Mouse (Mus musculus) kidney, postnatal 36 days (tissue): ENCODE measurements around the gene Prmt3.
A peak's percentile ranks its signal among the peaks of the same experiment; 100 is the strongest.

ENCODE experiments used
- DNase-seq, 2 experiments: peaks; one replicate each; pipeline ENCODE4 v3.0.0; 2021 to 2022; ENCODE audit warnings: mixed read lengths in 2 of 2

Gene Prmt3

DNA sequence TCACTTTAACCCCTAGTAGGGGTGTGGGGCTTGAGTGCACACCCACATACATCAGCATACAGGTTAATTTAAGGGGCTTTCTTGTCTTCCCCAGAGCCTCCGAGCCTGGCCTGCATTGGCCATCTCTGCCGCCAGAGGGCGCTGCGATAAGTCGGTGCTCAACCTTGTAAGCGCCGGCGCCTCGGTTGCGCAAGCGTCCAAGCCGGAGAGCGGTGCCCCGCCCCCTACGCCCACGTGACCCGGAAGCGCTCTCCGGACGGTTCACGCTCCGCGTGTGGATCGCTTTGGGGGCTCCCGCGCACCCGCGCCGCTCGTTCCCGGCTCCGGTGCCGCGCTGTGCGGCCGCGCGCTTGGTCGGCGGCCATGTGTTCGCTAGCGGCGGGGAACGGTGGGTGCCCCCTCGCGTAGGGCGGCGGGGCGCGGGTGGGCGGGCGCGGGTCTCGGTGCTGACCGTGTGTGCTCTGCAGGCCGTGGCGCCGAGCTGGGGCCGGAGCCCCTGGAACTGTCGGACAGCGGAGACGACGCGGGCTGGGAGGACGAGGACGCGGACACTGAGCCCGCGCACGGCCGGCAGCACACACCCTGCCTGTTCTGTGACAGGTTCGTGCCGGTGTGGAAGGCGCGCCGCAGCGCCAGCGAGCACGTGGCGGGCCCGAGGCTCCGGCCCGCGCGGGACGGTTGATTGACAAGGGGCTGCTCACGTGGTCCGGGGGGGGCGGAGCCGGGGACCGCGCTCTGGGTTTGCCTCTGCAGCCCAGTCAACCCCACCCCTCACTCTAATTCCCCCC lies at the start of gene Prmt3:
Gene Prmt3 (plus strand): TSS at position 233 of the 788 bp plus-strand sequence.
- peak; percentile 97 to 99 for DNase-seq

DNA sequence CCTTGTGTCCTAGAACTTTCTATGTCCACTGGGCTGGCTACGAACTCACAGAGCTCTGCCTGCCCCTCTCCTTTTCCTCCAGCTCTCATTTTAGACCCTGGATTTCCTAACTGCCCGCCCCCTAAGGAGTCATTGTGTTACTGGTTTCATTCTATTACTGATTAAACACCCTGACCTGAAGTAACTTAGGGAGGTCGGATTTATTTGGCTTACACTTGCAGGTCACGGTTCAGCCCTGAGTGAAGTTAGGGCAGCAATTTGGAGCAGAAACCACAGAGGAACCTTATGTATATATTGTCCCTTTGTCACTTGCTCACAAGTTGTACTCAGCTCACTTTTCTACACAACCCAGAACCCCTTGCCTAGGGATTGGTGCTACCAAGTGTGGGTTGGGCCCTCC lies 43.8 kb upstream of the Prmt3 start:
- DNase-seq = peak; percentile 16 to 29

DNA sequence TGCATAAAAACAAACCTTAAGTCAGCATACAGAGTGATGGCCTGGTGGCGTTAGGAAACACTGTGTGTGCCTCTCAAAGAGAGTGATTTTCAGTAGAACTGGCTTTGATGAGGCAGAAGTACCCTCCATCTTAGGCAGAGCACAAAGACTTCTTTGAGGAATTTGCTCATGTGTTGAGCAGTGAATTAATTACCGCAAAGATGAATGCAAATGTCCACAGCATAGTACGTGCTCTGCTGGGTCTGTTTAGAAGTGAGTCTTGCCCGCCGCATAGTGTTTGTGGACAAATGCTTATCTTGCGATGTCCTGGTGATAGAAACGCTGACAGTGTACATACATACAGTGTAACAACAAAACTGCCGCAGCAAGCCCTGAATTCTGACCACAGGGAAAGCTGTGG lies 38.7 kb upstream of the Prmt3 start:
- DNase-seq = no peak

DNA sequence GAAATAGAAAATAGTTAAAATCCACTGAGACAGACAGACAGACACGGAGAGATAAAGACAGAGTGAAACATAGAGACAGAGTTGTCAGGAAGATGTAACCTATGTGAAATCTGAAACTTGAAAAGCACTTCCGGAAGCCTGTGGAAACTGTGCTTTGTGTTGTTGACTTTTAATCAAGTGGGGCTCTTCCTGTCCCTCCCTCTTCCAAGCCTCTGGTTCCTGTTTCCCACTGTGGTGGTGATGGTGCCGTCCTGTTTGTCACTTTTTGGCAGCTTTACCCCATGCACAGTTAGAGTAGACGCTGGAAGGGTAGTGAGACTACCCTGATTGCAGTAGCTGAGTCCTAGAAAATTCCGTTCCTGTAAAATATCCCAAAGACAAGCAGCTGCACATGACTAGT lies 36.7 kb upstream of the Prmt3 start:
- DNase-seq = no peak

DNA sequence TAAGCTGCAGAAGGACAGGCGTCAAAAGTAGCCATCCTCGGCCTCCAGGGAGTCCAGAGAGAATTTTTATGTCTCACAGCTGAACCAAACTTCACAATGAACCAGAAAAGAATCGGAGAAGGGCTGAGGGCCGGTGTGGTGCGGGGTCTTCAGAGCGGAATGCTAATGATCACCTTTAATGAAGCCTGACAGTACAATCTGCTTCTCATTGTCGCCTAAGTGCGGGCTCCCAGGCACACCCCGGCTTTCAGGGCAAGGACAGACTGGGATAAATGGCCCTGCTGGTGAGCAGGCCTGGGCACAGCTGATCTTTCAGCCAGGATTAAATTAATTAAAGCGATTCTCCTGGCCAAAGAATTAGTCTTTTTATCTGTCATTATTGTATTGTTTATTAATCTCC lies 36.2 kb upstream of the Prmt3 start:
- DNase-seq = no peak

DNA sequence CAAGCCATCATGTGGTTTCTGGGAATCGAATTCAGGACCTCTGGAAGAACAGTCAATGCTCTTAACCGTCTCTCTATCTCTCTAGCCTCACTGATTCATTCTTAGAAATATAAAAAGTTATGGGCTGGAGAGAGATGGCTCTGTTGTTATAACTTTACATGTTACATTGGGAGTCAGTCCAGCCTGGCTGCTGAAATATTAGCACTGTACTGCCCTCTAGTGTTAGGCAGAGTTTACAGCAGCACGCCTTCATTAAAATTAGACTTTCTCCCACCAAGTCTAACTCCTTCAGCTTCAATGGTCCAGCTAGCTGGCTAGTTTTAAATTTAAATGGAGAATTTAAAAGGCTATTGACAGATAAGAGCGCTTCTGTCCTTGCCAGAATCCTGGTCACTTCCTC lies 27.0 kb upstream of the Prmt3 start:
- DNase-seq = peak in 1 of 2 experiments; percentile 53

DNA sequence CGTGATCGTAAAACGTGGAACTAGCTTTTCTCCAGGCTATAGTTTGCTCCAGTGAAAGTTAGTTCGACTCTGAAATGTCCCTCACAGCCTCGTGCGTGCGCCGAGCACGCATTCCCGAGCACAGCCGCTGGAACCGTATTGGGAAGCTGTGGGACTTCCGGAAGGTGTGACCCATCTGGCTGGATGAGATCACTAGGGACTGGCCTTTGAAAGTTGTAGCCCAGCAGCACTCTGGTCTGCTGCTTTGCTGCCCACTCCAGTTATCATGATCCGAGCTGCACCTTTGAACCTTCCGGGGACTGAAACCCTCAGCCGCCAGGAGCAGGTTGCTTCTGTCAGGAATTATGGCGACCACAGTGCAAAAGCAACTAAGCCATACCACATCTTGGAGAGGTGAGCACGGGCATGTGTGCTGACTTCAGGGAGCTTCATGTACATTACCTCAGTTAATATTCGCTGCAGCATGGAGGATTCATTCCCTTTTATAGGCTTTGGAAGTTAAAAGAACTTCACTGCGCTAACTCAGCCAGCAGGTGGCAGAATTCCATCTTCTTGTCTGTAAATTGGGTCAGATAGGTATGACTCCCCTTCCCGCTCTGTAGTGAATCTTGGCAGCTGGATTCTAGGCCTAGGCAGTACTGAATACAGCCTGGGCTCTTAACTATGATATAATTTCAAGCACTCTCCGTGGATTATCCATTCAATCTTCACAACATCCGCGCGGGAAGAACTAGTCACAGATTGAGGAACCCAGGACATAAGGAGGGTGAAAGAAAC lies 25.2 kb upstream of the Prmt3 start:
- peak; percentile 48 to 73 for DNase-seq

DNA sequence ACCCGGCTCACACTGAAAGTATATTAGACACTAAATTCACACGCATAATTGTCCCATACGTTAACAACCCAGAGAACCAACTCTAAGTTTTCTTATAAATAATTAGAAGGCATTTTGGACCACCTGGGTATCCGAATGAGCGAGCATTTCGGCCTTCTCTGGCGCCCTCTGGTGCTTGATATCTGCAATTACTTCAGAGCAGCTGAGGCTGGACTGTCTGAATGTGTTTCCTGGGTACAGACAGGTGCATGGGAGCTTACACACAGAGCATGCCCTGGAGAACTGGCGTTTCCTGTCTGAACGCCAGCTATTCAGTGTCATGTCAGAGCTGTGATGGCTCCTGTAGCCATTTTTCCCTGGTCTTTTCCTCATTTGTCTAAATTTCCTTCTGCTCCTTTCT lies 23.4 kb upstream of the Prmt3 start:
- DNase-seq = peak; percentile 34 to 79

DNA sequence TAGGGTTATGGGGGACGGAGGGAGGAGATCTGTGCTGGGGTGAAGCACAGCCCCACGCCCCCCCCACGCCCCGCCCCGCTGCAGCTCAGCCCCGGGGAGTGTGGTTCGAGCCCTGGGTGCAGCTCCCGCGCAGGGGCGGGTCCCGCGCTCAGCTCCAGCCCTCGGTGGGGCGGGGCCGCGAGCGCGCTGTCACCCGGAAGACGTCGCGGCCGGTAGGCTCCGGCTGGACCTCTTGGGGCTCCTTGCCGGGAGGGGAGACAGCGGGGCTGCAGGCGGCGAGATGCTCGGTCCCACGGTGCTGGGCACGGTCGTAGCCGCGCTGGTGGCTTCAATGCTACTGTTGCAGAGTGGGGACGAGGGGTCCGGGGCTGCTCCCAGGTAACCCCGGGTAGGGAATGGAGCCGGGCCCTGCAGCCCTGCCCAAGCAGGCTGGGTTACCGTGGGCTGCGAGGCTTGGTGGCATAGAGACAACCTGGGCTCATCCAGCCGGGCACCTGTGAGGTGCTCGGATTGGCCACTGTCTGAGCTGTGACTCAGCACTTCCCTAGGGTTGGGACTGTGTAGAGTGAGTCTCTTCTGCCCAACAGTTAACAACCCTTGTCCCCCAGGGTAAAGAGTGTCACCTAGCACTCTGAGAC lies 19.1 kb upstream of the Prmt3 start, which contains the start of gene Htatip2:
Gene Htatip2 (plus strand): TSS at position 182 of the 638 bp plus-strand sequence.
- DNase-seq = peak; percentile 37 to 79

DNA sequence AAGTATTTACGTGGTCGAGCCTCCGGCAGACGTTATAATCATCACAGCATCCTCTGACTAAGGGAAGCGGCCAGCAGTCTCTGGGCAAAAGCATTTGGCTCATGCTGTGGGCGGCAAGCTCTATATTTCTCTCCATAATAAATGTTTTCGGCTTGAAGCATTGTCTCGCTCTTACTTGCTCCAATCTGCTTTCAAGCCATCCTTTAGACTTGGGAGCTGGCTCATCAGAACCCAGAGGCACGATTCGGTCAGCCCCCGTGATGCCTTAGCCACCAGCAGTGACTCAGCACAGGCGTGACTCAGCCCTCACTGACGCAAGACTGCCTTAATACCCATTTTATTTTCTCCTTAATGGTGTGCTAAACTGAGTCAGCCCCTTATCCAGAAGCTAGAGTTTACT lies 15.5 kb upstream of the Prmt3 start:
- DNase-seq = no peak

DNA sequence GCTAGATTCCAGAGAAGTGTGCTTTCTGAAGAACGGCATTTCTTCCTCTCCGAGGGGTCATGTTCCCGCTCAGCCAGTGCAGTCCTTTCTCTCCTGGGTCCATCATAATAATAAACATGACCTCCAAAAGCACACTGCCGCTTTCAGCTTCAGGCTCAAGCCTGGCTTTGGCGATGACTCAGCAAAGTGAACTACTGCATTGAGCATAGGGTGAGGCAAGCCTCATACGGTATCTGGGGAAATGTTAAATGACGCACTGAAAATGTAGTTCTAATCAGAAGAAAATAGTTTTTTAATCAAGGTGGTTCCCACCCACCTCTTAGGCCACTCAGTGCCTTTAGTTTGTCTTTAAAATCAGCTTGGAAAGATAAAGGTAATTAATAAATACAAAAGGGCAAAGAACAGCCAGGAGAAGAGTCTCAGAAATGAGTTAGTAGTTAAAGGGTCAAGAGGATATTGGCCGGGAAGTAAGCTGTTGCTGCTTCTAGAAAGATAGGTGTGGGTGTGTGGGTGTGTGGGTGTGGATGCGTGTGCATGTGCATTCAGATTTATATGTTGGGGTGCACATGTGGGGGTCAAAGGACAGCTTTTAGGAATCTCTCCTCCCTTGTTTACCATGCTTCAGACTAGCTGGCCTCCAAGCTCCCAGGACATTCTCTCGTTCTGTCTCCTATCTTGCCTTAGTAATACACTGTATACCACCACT lies 14.0 kb upstream of the Prmt3 start:
- DNase-seq = no peak

DNA sequence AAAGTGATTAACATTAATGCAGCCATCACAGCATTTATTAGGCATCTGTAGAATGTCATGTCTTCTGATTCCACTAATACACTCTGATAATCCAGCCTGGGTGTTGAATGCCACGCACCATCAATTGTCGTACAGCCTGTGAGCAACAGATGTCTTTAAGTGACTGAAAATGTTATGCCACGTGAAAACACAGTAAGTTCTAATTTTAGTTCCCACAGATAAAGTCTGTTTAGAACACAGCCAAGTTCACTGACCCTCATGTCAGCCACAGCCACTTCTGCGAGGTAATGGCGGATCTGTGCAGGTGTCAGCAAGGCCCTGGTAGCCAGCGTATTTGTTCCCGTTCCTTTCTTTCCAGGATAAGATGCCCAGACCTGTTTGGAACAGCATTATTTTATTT lies 12.0 kb upstream of the Prmt3 start:
- no peak for DNase-seq

DNA sequence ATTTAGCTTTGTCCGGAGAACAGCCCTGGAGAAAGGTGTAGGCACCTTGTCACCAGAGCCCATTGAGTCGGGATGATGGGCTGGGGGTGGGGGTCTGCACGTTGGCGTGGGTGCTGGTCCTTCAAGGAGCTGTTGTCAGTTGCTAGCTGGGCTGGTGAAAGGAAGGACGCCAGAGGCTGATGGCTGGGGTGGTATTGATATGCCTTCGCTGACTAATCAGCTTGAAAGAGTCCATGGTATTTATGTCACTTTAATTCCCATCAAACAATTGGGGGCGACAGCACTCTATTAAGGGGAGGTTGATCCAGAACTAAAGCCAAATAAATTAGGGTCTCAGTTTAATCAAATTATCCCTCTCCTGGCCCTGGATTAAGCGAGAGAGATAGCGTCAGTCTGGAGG lies 9.6 kb upstream of the Prmt3 start:
- DNase-seq = no peak

DNA sequence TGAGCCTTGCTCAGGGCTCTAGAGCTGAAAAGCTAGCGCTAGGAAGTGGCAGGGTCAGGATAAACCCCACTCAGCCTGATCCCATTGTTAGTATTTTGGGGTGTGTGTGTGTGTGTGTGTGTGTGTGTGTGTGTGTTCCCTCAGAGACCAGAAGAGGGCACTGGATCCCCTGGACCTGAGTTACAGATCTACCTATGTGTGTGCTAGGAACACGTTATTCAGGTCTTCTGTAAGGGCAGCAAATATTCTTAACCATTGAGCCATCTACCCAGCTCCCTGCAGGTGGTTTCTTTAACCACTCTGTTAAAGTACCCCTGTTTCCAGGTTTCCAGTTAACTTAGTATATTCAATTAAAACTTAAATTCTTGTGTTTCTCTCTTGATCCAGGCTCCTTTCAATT lies 3.8 kb upstream of the Prmt3 start:
- no peak for DNase-seq

DNA sequence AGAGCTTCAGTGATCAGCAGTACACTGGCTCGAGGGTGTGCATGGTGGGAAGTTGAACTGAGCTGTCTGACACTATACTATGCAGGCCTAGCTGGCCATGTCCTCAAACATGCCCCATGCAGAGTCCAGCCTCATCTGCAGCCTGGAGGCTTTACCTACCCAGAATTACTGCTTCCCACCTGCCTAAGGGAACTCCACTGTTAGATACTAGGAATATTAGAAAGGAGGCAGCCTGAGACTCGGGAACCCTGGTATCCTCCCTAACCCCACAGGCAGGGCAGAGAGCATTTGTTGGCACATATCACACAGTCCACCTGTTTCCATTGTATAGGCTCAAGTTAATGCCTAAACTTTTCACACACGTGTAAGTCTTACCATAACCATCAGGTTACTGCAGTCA lies 561 bp upstream of the Prmt3 start:
- no peak for DNase-seq

DNA sequence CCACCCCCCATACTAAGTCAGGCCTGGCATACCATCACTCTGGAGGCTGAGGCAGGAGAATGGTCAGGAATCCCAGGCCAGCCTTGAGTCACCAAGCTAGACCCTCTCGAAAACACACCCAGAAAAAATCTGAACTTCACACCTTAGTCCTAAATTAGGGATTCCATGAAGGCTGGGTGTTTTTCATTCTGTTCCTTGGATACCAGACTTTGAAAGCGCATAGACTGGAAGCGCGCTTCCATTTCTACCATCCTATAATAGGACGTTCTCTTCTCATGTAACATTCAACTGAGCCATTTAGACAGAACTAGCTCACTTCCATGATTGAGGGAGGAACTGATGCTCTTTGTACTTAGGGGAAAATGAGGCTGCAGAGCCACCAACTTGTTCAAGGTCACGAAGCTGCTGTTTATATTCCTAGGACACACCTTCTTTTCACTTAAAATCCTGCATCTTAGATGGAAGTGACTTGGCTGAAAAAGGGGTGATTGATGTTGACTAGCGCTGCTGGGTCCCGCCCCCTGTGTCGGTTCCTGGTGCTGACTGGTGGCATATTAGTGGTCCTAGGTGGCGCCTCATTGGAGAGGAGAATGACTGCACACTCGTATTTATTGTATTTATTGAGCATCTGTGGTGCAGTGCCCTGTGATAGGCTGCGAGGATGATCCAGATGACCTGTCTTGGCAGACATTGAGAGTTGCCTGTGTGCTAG lies 914 bp downstream of the Prmt3 start:
- DNase-seq = no peak

DNA sequence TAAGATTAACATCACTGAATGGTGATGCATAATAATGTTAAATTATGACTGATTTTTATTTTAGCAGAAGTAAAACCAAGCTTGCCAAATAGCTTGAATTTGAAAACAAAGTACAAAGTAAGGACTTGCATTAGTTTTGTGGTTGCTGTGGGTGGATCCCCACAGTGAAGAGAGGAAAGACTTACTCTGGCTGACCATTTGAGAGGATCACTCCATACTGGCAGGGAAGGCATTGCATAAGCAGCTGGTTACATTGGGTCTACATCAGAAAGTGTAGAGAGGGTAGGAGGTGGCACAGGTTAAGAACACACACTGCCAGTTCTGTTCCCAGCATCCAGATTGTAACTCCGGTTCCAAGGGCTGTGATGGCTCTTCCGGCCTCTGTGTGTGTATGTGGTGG lies 4.9 kb downstream of the Prmt3 start:
- no peak for DNase-seq

DNA sequence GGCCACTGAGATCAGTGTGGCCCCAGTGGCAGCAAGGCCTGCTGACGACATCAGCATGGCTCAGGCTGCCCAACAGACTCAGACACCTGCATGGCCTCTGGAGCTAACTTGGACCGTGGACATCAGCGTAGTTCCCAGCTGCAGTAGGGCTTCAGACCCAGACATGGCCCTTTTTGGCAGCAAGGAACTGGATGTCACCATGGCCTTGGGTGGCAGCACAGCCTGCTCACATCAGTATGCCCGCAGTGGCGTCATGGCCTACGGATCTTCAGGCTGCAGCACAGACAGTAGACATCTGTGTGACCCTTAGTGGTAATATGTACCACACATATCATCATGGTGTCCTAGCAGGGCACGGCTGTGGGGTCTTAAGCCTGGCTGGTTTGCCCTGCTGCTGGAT lies 7.0 kb downstream of the Prmt3 start:
- no peak for DNase-seq

DNA sequence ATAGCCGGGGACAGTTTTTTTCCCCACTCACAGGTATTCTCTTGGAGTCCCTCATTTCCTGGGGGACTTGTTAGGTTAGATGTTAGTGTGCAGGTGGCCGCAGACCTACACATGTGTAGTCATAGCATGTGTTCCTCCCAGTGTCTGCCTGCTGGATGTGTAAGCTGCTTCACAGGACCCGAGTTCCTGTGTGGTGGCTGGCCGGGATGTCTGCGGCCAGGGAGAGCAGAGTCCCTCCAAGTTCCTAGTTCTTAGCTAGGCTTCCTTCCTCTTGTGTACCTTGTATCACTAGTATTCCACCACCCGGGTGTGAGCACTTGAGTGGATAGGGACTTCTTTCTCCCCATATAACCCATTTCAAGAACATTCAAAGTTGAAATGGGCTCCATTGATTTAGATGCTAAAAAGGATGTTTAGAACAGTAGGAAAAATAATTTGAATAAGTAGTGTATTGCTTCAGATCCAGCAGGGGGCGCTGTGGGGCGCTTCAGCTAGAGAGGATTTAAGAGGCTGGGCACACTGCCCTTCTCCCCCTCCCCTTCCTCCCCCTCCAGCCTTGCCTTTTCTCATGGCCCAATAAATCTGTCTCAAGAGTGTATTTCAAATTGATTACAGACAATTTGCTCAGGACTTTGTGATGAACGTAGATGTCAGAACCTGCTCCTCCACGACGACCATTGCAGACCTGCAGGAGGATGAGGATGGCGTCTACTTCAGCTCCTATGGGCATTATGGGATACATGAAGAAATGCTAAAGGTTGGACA lies 8.7 kb downstream of the Prmt3 start:
- peak; percentile 44 to 86 for DNase-seq

DNA sequence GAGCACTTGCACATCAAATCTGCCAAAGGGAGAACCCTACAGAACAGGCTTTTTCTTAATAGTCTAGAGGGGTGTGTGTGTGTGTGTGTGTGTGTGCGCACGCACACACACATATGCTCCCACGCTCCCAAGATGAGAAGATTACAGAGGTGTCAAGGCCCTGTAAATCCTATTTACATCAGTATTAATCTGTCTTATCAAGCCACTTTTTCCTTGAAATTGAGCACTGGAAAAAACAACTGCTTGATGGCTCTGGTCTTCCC lies 9.2 kb downstream of the Prmt3 start:
- DNase-seq = no peak

DNA sequence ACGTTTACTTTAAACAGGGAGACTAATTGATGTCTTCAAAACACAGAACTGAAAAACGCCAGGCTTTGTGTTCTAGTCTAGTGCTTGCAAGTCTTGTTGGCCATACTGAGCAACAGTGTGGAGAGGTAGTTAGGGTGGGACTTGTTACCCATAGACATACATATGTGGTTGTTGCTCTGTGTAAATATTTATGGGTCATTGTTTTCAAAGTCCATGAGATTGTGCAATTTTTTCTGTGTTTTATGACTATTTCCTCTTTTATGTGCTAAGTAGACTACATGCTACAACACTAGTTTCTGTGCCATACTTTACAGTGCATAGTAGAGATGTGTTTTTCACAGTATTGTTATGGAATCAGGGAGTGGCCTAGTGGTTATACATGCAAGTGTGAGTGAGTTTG lies 16.2 kb downstream of the Prmt3 start:
- no peak for DNase-seq

DNA sequence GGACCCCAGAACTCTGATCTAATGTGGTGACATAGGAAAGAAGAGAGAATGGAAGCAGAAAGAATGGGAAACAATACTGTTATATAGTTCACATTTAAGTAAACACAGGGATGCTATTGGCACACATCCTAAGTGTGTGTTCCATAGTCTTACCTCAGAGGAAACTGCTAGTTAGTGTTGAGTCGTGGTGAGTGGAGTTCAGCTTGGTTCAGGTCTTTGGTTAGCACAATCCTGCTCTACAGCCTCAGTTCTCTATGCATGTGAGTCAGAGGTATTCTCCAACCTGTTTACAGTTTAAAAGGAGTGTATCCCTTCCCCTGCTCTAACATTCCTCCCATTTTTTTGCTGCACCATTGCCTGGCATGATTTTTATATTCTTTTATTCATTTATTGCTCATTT lies 19.0 kb downstream of the Prmt3 start:
- no peak for DNase-seq
